Comparison of ENCODE assay signal across 9 mouse cellular contexts in genomic region chr5:4496907-4497200, GRCm38 (mm10).
DNase-seq lines count a peak whose midpoint lies in the region; ATAC-seq and TF ChIP-seq lines count a peak whose summit lies in the region.
"Had no signal": no experiment of that assay in that cellular context is flagged by ENCODE, and none has a peak within 500 bp of the region (broad histone marks: within the 10 kb centered on the region; RNA-seq: fewer than 3 reads in every experiment).

No protein-coding gene starts in this region.

- TF ChIP-seq POLR2A in thymus, adult 2 months (IDR thresholded peaks at IDR 0.05; ENCODE audit: control insufficient read depth, extremely low read depth, insufficient read depth, low read length, poor library complexity), result no peak

- WGBS in hindbrain, embryonic 10.5 days, result 35% methylated on average over 3 of the region's 3 CpGs
- 30% methylated on average over 3 of the region's 3 CpGs for WGBS in hindbrain, embryonic 11.5 days
- 19% methylated on average over 3 of the region's 3 CpGs for WGBS in embryonic facial prominence, embryonic 14.5 days
- 34% methylated on average over 3 of the region's 3 CpGs for WGBS in intestine, embryonic 16.5 days
- WGBS in midbrain, postnatal 0 days, result 33% methylated on average over 3 of the region's 3 CpGs
- 21% methylated on average over 3 of the region's 3 CpGs for WGBS in thymus, adult 2 months

- H3K9ac ChIP-seq in hindbrain, embryonic 11.5 days (ENCODE audit: low read depth, low read length), result no peak overlapping the region
- no peak overlapping the region for H3K9ac ChIP-seq in embryonic facial prominence, embryonic 14.5 days (ENCODE audit: low read depth, low read length)
- H3K9ac ChIP-seq in intestine, embryonic 16.5 days (ENCODE audit: low read depth, low read length), result no peak overlapping the region
- no peak overlapping the region for H3K9ac ChIP-seq in midbrain, postnatal 0 days (replicated peaks; ENCODE audit: low read length, poor library complexity, severe bottlenecking)
- H3K9ac ChIP-seq: liver, embryonic 13.5 days had no signal

- H3K4me1 ChIP-seq in hindbrain, embryonic 10.5 days (replicated peaks), result peaks cover 43% of the 10 kb centered on the region
- no peaks in the 10 kb centered on the region; the same call in 1 of the 2 replicates for H3K4me1 ChIP-seq in hindbrain, embryonic 11.5 days (replicated peaks; ENCODE audit: control insufficient read depth, insufficient read depth, low read length)
- H3K4me1 ChIP-seq in embryonic facial prominence, embryonic 14.5 days (ENCODE audit: control insufficient read depth, insufficient read depth, low read length), result peaks cover 28% of the 10 kb centered on the region
- H3K4me1 ChIP-seq in intestine, embryonic 16.5 days (ENCODE audit: control insufficient read depth, insufficient read depth, low read length), result peaks cover 20% of the 10 kb centered on the region
- H3K4me1 ChIP-seq in midbrain, postnatal 0 days (ENCODE audit: insufficient read depth, low read length), result peaks cover 13% of the 10 kb centered on the region; the same call in 1 of the 2 replicates
- no peaks in the 10 kb centered on the region for H3K4me1 ChIP-seq in thymus, adult 2 months (replicated peaks; ENCODE audit: control insufficient read depth, insufficient read depth, low read length)
- H3K4me1 ChIP-seq: liver, embryonic 13.5 days had no signal

- peak overlapping the region; percentile 32; the same call in 1 of the 2 replicates for H3K4me3 ChIP-seq in hindbrain, embryonic 10.5 days
- H3K4me3 ChIP-seq in hindbrain, embryonic 11.5 days (ENCODE audit: low read depth, low read length), result no peak overlapping the region
- no peak overlapping the region for H3K4me3 ChIP-seq in embryonic facial prominence, embryonic 14.5 days (ENCODE audit: low read depth, low read length)
- H3K4me3 ChIP-seq in intestine, embryonic 16.5 days (ENCODE audit: low read length), result no peak overlapping the region
- H3K4me3 ChIP-seq in midbrain, postnatal 0 days (ENCODE audit: low read depth, low read length), result no peak overlapping the region
- H3K4me3 ChIP-seq in thymus, adult 2 months (ENCODE audit: control insufficient read depth, insufficient read depth, low read length), result no peak overlapping the region
- H3K4me3 ChIP-seq: liver, embryonic 13.5 days had no signal

- TF ChIP-seq CTCF in midbrain, postnatal 0 days (IDR thresholded peaks at IDR 0.05), result no peak
- no peak for TF ChIP-seq CTCF in thymus, adult 2 months (IDR thresholded peaks at IDR 0.05; ENCODE audit: borderline replicate concordance, control insufficient read depth, extremely low read depth, insufficient read depth, low read length, poor library complexity)

- no peaks in the 10 kb centered on the region for H3K9me3 ChIP-seq in hindbrain, embryonic 10.5 days
- H3K9me3 ChIP-seq in hindbrain, embryonic 11.5 days (ENCODE audit: control insufficient read depth, low read length), result no peaks in the 10 kb centered on the region
- H3K9me3 ChIP-seq in embryonic facial prominence, embryonic 14.5 days (ENCODE audit: control insufficient read depth, low read length), result no peaks in the 10 kb centered on the region
- H3K9me3 ChIP-seq in intestine, embryonic 16.5 days (ENCODE audit: control insufficient read depth, low read length), result no peaks in the 10 kb centered on the region
- no peaks in the 10 kb centered on the region for H3K9me3 ChIP-seq in midbrain, postnatal 0 days (ENCODE audit: low read length)
- H3K9me3 ChIP-seq: liver, embryonic 13.5 days had no signal

- peaks cover 38% of the 10 kb centered on the region for H3K27me3 ChIP-seq in hindbrain, embryonic 10.5 days (ENCODE audit: insufficient read depth, poor library complexity, severe bottlenecking)
- no peaks in the 10 kb centered on the region; the same call in 1 of the 2 replicates for H3K27me3 ChIP-seq in hindbrain, embryonic 11.5 days (ENCODE audit: control insufficient read depth, insufficient read depth, low read length)
- no peaks in the 10 kb centered on the region for H3K27me3 ChIP-seq in embryonic facial prominence, embryonic 14.5 days (replicated peaks; ENCODE audit: control insufficient read depth, insufficient read depth, low read length)
- no peaks in the 10 kb centered on the region for H3K27me3 ChIP-seq in intestine, embryonic 16.5 days (replicated peaks; ENCODE audit: control insufficient read depth, insufficient read depth, low read length)
- no peaks in the 10 kb centered on the region for H3K27me3 ChIP-seq in midbrain, postnatal 0 days (ENCODE audit: insufficient read depth, low read length)
- H3K27me3 ChIP-seq in thymus, adult 2 months (ENCODE audit: control insufficient read depth, insufficient read depth, low read length), result no peaks in the 10 kb centered on the region
- H3K27me3 ChIP-seq: liver, embryonic 13.5 days had no signal

- no peaks in the 10 kb centered on the region for H3K36me3 ChIP-seq in hindbrain, embryonic 10.5 days
- no peaks in the 10 kb centered on the region for H3K36me3 ChIP-seq in hindbrain, embryonic 11.5 days (ENCODE audit: control insufficient read depth, insufficient read depth, low read length)
- no peaks in the 10 kb centered on the region for H3K36me3 ChIP-seq in embryonic facial prominence, embryonic 14.5 days (ENCODE audit: control insufficient read depth, insufficient read depth, low read length)
- H3K36me3 ChIP-seq in intestine, embryonic 16.5 days (ENCODE audit: control insufficient read depth, insufficient read depth, low read length), result no peaks in the 10 kb centered on the region
- no peaks in the 10 kb centered on the region for H3K36me3 ChIP-seq in midbrain, postnatal 0 days (ENCODE audit: insufficient read depth, low read length)
- no peaks in the 10 kb centered on the region for H3K36me3 ChIP-seq in thymus, adult 2 months (ENCODE audit: control insufficient read depth, insufficient read depth, low read length)
- H3K36me3 ChIP-seq: liver, embryonic 13.5 days had no signal

- DNase-seq in hindbrain, embryonic 10.5 days (ENCODE audit: low spot score), result no peak
- DNase-seq in hindbrain, embryonic 11.5 days (ENCODE audit: low spot score), result no peak
- DNase-seq in embryonic facial prominence, embryonic 14.5 days (ENCODE audit: low spot score), result peak; percentile 43
- DNase-seq in midbrain, postnatal 0 days (ENCODE audit: low spot score), result no peak
- DNase-seq in thymus, adult 2 months, result no peak
- no peak for DNase-seq in thymus, postnatal 36 days
- DNase-seq in spleen, postnatal 14 days (ENCODE audit: low spot score in 2 of 2), result no peak
- DNase-seq: liver, embryonic 13.5 days had no signal

- H3K4me2 ChIP-seq in hindbrain, embryonic 11.5 days (replicated peaks; ENCODE audit: low read depth, low read length), result no peak overlapping the region
- H3K4me2 ChIP-seq in embryonic facial prominence, embryonic 14.5 days (ENCODE audit: low read depth, low read length), result peak overlapping the region; percentile 42
- H3K4me2 ChIP-seq in intestine, embryonic 16.5 days (ENCODE audit: low read depth, low read length), result no peak overlapping the region
- H3K4me2 ChIP-seq in midbrain, postnatal 0 days (ENCODE audit: low read depth, low read length, poor library complexity, severe bottlenecking), result 0 out of 2 replicates have a peak overlapping the region, but pooled peaks have one; percentile 12
- H3K4me2 ChIP-seq: liver, embryonic 13.5 days had no signal

- H3K27ac ChIP-seq in hindbrain, embryonic 10.5 days, result peak overlapping the region; percentile 76; the same call in 1 of the 2 replicates
- no peak overlapping the region for H3K27ac ChIP-seq in hindbrain, embryonic 11.5 days (ENCODE audit: low read depth, low read length)
- peak overlapping the region; percentile 48 for H3K27ac ChIP-seq in embryonic facial prominence, embryonic 14.5 days (replicated peaks; ENCODE audit: low read depth, low read length)
- no peak overlapping the region for H3K27ac ChIP-seq in intestine, embryonic 16.5 days (ENCODE audit: low read length)
- no peak overlapping the region for H3K27ac ChIP-seq in midbrain, postnatal 0 days (ENCODE audit: low read depth, low read length)
- no peak overlapping the region for H3K27ac ChIP-seq in thymus, adult 2 months (ENCODE audit: control insufficient read depth, insufficient read depth, low read length)
- H3K27ac ChIP-seq: liver, embryonic 13.5 days had no signal

- ATAC-seq in hindbrain, embryonic 11.5 days (ENCODE audit: low FRiP score), result no peak
- ATAC-seq in embryonic facial prominence, embryonic 14.5 days (ENCODE audit: low read depth), result no peak
- 0 out of 2 replicates have a peak, but pooled peaks have one; percentile 33 for ATAC-seq in intestine, embryonic 16.5 days
- no peak for ATAC-seq in midbrain, postnatal 0 days (ENCODE audit: low FRiP score)

Comparison
In these comparisons a context has a peak if more than half of its experiments do, and no peak if none do; other contexts are left out.
1. H3K27ac ChIP-seq: peak in hindbrain, embryonic 10.5 days (single experiment) and embryonic facial prominence, embryonic 14.5 days (single experiment); none in hindbrain, embryonic 11.5 days (single experiment), intestine, embryonic 16.5 days (single experiment), midbrain, postnatal 0 days (single experiment) and thymus, adult 2 months (single experiment).
2. H3K4me2 ChIP-seq: peak in embryonic facial prominence, embryonic 14.5 days (single experiment) and midbrain, postnatal 0 days (single experiment); none in hindbrain, embryonic 11.5 days (single experiment) and intestine, embryonic 16.5 days (single experiment).